Mouse (Mus musculus): ENCODE results near the gene Gm21969. TPM values are rescaled to one million over a fixed set of nuclear protein-coding genes. Genes with fewer than 3 reads are reported as not detected.
A peak's percentile ranks its signal among the peaks of the same experiment; 100 is the strongest.

The Gm21969 gene
- polyA plus RNA-seq, 1 experiment from 2014 or later = not detected

GRCm38 (mm10) chr4:139641829-139642425, 38.9 kb downstream of the Gm21969 start:
- Histone ChIP-seq H3K27ac (no peak overlapping the region), H3K9ac (peak overlapping the region; percentile 35), H3K36me3 (peaks cover 9% of the 10 kb centered on the region), H3K27me3 (replicated peaks) (peaks cover 26% of the 10 kb centered on the region), H3K4me2 (replicated peaks) (peak overlapping the region; percentile 58), H3K4me1 (peaks cover 46% of the 10 kb centered on the region), H3K4me3 (peak overlapping the region; percentile 15; the same call in 1 of the 2 replicates), H3K9me3 (no peaks in the 10 kb centered on the region)
- WGBS = 2% methylated on average over 30 of the region's 30 CpGs
- ATAC-seq (ENCODE audit: low FRiP score, low read depth) = no peak

GRCm38 (mm10) chr4:139643972-139644371, 41.0 kb downstream of the Gm21969 start:
- no peak overlapping the region; the same call in 1 of the 2 replicates for H3K4me2 ChIP-seq (replicated peaks)
- H3K27ac ChIP-seq = no peak overlapping the region
- H3K36me3 ChIP-seq = peaks cover 22% of the 10 kb centered on the region
- ATAC-seq (ENCODE audit: low FRiP score, low read depth) = no peak
- H3K4me3 ChIP-seq = no peak overlapping the region
- H3K9ac ChIP-seq = no peak overlapping the region
- peaks cover 26% of the 10 kb centered on the region for H3K27me3 ChIP-seq (replicated peaks)
- H3K4me1 ChIP-seq = peaks cover 38% of the 10 kb centered on the region
- H3K9me3 ChIP-seq = no peaks in the 10 kb centered on the region
- WGBS = 17% methylated on average over 9 of the region's 9 CpGs

GRCm38 (mm10) chr4:139646916-139647315, 43.9 kb downstream of the Gm21969 start:
- Histone ChIP-seq H3K36me3 (peaks cover 23% of the 10 kb centered on the region), H3K9me3 (no peaks in the 10 kb centered on the region), H3K4me2 (replicated peaks) (no peak overlapping the region), H3K9ac (no peak overlapping the region), H3K27ac (no peak overlapping the region), H3K4me1 (peaks cover 15% of the 10 kb centered on the region), H3K4me3 (no peak overlapping the region), H3K27me3 (replicated peaks) (peaks cover 19% of the 10 kb centered on the region)
- 85% methylated on average over 7 of the region's 7 CpGs for WGBS
- ATAC-seq (ENCODE audit: low FRiP score, low read depth) = no peak

- Histone ChIP-seq H3K4me3 (no peak overlapping the region), H3K4me2 (replicated peaks) (no peak overlapping the region), H3K9me3 (no peaks in the 10 kb centered on the region), H3K4me1 (0 out of 2 replicates have a peak, but pooled peaks cover 6% of the 10 kb centered on the region), H3K9ac (no peak overlapping the region), H3K36me3 (peaks cover 18% of the 10 kb centered on the region; the same call in 1 of the 2 replicates), H3K27ac (no peak overlapping the region), H3K27me3 (replicated peaks) (no peaks in the 10 kb centered on the region)
- WGBS = 57% methylated on average over 15 of the region's 15 CpGs
- no peak for ATAC-seq (ENCODE audit: low FRiP score, low read depth)
Observed at GRCm38 (mm10) chr4:139650086-139650743, 47.2 kb downstream of the Gm21969 start.

- 39% methylated on average over 11 of the region's 11 CpGs for WGBS
- 0 out of 2 replicates have a peak, but pooled peaks cover 6% of the 10 kb centered on the region for H3K4me1 ChIP-seq
- no peak overlapping the region for H3K4me3 ChIP-seq
- no peak overlapping the region for H3K27ac ChIP-seq
- no peak for ATAC-seq (ENCODE audit: low FRiP score, low read depth)
- H3K9ac ChIP-seq = no peak overlapping the region
- H3K9me3 ChIP-seq = no peaks in the 10 kb centered on the region
- H3K36me3 ChIP-seq = peaks cover 18% of the 10 kb centered on the region; the same call in 1 of the 2 replicates
- no peak overlapping the region for H3K4me2 ChIP-seq (replicated peaks)
- no peaks in the 10 kb centered on the region for H3K27me3 ChIP-seq (replicated peaks)
Observed at GRCm38 (mm10) chr4:139650907-139651306, 47.9 kb downstream of the Gm21969 start.

GRCm38 (mm10) chr4:139653238-139653637, 50.3 kb downstream of the Gm21969 start, which contains the start of gene Tas1r2:
Tas1r2 (plus strand) TSS chr4:139653538.
- no peak within 1 kb of the TSS for H3K4me2 ChIP-seq (replicated peaks)
- H3K4me1 ChIP-seq = 0 out of 2 replicates have a peak, but pooled peaks cover 6% of the 10 kb centered on the region
- WGBS = 83% methylated on average over 8 of the region's 8 CpGs
- no peak for ATAC-seq (ENCODE audit: low FRiP score, low read depth)
- no peak within 1 kb of the TSS for H3K27ac ChIP-seq
- no peaks in the 10 kb centered on the region for H3K9me3 ChIP-seq
- H3K4me3 ChIP-seq = no peak within 1 kb of the TSS
- H3K9ac ChIP-seq = no peak within 1 kb of the TSS
- H3K27me3 ChIP-seq (replicated peaks) = no peaks in the 10 kb centered on the region
- H3K36me3 ChIP-seq = peaks cover 8% of the 10 kb centered on the region; the same call in 1 of the 2 replicates

- Histone ChIP-seq H3K4me2 (replicated peaks) (no peak overlapping the region), H3K27ac (no peak overlapping the region), H3K4me1 (no peaks in the 10 kb centered on the region), H3K4me3 (no peak overlapping the region), H3K9ac (no peak overlapping the region), H3K27me3 (replicated peaks) (no peaks in the 10 kb centered on the region), H3K36me3 (no peaks in the 10 kb centered on the region), H3K9me3 (no peaks in the 10 kb centered on the region)
- 88% methylated on average over 14 of the region's 14 CpGs for WGBS
- no peak for ATAC-seq (ENCODE audit: low FRiP score, low read depth)
Observed at GRCm38 (mm10) chr4:139661897-139662296, 58.9 kb downstream of the Gm21969 start.

GRCm38 (mm10) chr4:139667632-139668031, 64.6 kb downstream of the Gm21969 start:
- no peak overlapping the region for H3K9ac ChIP-seq
- no peaks in the 10 kb centered on the region for H3K4me1 ChIP-seq
- H3K27ac ChIP-seq = no peak overlapping the region
- no peak for ATAC-seq (ENCODE audit: low FRiP score, low read depth)
- H3K9me3 ChIP-seq = no peaks in the 10 kb centered on the region
- H3K36me3 ChIP-seq = no peaks in the 10 kb centered on the region
- H3K27me3 ChIP-seq (replicated peaks) = no peaks in the 10 kb centered on the region
- 39% methylated on average over 6 of the region's 6 CpGs for WGBS
- H3K4me2 ChIP-seq (replicated peaks) = no peak overlapping the region
- no peak overlapping the region for H3K4me3 ChIP-seq

- no peak overlapping the region for H3K4me3 ChIP-seq
- H3K9me3 ChIP-seq = no peaks in the 10 kb centered on the region
- H3K4me1 ChIP-seq = no peaks in the 10 kb centered on the region
- no peak overlapping the region for H3K4me2 ChIP-seq (replicated peaks)
- no peaks in the 10 kb centered on the region for H3K27me3 ChIP-seq (replicated peaks)
- H3K9ac ChIP-seq = no peak overlapping the region
- WGBS = 21% methylated on average over 6 of the region's 6 CpGs
- H3K27ac ChIP-seq = no peak overlapping the region
- H3K36me3 ChIP-seq = no peaks in the 10 kb centered on the region
- peak; percentile 76; the same call in 1 of the 2 replicates for ATAC-seq (ENCODE audit: low FRiP score, low read depth)
Observed at GRCm38 (mm10) chr4:139669847-139670246, 66.9 kb downstream of the Gm21969 start.

GRCm38 (mm10) chr4:139675696-139676095, 72.7 kb downstream of the Gm21969 start:
- Histone ChIP-seq H3K27me3 (replicated peaks) (no peaks in the 10 kb centered on the region), H3K9me3 (peaks cover 8% of the 10 kb centered on the region; the same call in 1 of the 2 replicates), H3K36me3 (no peaks in the 10 kb centered on the region), H3K9ac (no peak overlapping the region), H3K4me3 (no peak overlapping the region), H3K4me1 (no peaks in the 10 kb centered on the region), H3K4me2 (replicated peaks) (no peak overlapping the region), H3K27ac (no peak overlapping the region)
- 60% methylated on average over 9 of the region's 9 CpGs for WGBS
- no peak for ATAC-seq (ENCODE audit: low FRiP score, low read depth)

- Histone ChIP-seq H3K9me3 (peaks cover 15% of the 10 kb centered on the region), H3K36me3 (no peaks in the 10 kb centered on the region), H3K4me2 (replicated peaks) (no peak overlapping the region), H3K9ac (no peak overlapping the region), H3K4me3 (no peak overlapping the region), H3K4me1 (no peaks in the 10 kb centered on the region), H3K27me3 (replicated peaks) (no peaks in the 10 kb centered on the region), H3K27ac (no peak overlapping the region)
- 80% methylated on average over 22 of the region's 22 CpGs for WGBS
- ATAC-seq (ENCODE audit: low FRiP score, low read depth) = no peak
Observed at GRCm38 (mm10) chr4:139683728-139684638, 81.0 kb downstream of the Gm21969 start.

GRCm38 (mm10) chr4:139684639-139685017, 81.6 kb downstream of the Gm21969 start:
- ATAC-seq (ENCODE audit: low FRiP score, low read depth) = no peak
- no peaks in the 10 kb centered on the region for H3K27me3 ChIP-seq (replicated peaks)
- no peak overlapping the region for H3K9ac ChIP-seq
- whole genome bisulfite sequencing = 9% methylated on average over 3 of the region's 3 CpGs
- H3K9me3 ChIP-seq = peaks cover 15% of the 10 kb centered on the region
- no peaks in the 10 kb centered on the region for H3K4me1 ChIP-seq
- no peak overlapping the region for H3K4me3 ChIP-seq
- no peak overlapping the region for H3K27ac ChIP-seq
- H3K4me2 ChIP-seq (replicated peaks) = no peak overlapping the region
- H3K36me3 ChIP-seq = no peaks in the 10 kb centered on the region
